Mouse (Mus musculus) layer of hippocampus, postnatal 36 days (tissue): ENCODE data around the gene Btbd18. TPM values are rescaled to one million over a fixed set of nuclear protein-coding genes. Genes with fewer than 3 reads are reported as not detected.
A peak's percentile ranks its signal among the peaks of the same experiment; 100 is the strongest.

ENCODE experiments used
- DNase-seq, 2 experiments: peaks; one replicate each; pipeline ENCODE4 v3.0.0; 2022
- total RNA-seq, 2 experiments: library from RNA; stranded (reverse); gene quantifications; 2 replicates each; pipeline ENCODE4 v1.2.3; 2021

Gene Btbd18
- total RNA-seq, 2 experiments from 2014 or later = not detected

DNA sequence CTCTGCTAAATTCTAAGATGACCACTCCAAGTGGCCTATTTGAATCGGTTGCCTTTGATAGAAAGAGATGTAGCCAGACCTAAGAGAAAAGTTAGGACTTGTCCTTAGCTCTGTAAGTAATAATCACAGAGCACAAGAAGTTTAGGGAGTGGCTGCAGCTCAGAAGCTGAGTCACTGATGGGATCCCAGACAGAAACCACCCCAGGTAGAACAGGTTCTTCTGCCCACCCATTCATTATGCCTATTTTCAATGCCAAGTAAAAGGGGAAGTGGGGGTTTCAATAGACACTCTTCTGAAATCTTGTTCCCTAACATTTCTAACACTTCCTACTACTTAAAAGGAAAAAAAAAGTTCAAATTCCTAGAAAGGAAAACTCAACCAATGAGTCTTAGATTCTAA lies 46.4 kb downstream of the Btbd18 start:
- no peak for DNase-seq

DNA sequence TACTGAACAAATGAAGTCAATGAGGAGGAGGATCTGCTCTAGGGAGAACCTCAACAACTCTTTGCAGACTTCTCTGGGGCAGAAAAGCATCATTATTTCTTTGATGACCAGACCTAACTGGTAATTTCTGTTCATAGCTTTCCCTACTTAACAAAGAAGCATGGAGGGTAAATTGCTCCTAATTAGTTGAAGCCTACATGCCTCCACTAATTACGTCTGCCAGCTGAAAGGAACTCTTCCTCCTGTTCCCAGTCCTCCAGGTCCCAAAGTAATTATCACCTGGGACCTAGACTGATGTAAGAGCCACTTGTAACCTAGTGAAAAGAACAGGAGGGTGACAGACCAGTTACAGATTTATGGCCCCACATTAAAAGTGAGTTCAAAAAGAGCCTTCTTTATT lies 48.6 kb downstream of the Btbd18 start:
- no peak for DNase-seq

GRCm38 (mm10) chr2:84711898-84712297 lies 53.0 kb downstream of the Btbd18 start:
- DNase-seq = no peak

DNA sequence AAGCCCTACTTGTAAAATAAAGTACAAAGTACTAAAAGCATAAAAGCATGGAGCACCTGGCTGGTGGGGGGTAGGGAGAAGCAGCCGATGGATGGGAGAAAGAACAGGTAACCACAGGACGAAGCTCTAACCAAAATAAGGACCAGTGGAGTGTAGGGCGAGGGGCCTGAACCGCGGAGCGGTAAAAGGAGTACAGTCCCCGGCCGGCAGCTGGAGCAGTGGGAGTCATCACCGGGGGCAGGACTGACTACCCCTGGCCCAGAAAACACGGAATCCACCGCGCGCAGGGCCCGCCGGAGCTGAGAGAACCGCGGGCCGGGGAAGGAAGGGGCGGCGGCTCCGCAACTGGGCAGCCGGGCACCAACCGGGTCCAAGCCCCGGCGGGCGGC lies 55.5 kb downstream of the Btbd18 start:
- DNase-seq = no peak

- DNase-seq = peak; percentile 97
Observed at GRCm38 (mm10) chr2:84714811-84715561, 56.1 kb downstream of the Btbd18 start, which contains the start of gene Zdhhc5. TSS of gene Zdhhc5 (minus strand) at chr2:84715180.

- DNase-seq = peak; percentile 69 to 73
Observed at GRCm38 (mm10) chr2:84715562-84716361, 56.9 kb downstream of the Btbd18 start.

DNA sequence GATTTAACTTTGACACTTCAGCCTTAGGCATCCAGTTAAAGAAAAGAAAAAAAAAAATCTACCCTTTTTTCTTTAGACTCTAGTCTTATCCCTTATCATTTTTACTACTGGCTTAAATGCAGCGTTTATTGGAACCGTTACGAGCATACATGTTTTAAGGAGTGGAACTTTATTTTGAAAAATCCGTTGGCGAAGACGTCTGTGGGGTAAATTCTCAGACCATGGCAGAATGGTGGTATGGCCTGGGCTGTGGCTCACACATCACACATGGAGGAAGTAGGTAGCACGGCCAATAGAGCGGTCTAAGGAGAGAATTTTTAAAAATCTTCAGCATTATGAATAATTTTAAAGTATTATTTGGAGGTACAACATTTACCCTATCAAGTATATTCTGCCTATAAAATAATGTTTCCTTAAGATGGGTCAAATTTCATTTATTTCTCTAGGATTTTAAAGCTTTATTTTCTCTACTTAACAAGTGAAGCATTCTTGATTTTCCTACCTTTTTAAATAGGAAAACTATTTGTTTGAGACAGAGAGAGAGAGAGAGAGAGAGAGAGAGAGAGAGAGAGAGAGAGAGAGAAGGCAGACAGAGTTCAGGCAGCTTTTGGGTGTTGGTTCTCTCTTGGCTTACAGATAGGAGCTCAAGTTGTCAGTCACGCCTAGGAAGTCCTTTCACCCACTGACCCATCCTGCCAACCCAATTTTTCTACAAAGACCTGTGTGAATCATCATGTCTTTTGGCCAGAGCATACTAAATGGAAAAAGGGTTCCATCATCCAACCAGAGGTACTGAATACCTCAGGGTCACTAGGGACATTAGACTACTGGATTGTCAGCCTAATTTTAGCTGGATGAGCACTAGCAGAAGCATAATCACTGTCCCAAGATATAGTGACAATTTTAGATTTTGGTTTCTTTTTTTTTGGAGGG lies 57.8 kb downstream of the Btbd18 start:
- no peak for DNase-seq

GRCm38 (mm10) chr2:84717357-84717756 lies 58.5 kb downstream of the Btbd18 start:
- no peak for DNase-seq

Other genes with a start within 250 kb of the Btbd18 start
- gene Calcrl, start 233.7 kb upstream of the Btbd18 start, total RNA-seq = 1 to 10 TPM; 7.5 to 8.0 TPM
- 1 to 10 TPM; 3.3 to 3.7 TPM for gene Tfpi, start 182.3 kb upstream of the Btbd18 start, total RNA-seq
- 10 to 100 TPM; 50.8 to 53.1 TPM for gene Ctnnd1, start 8.3 kb upstream of the Btbd18 start, total RNA-seq
- 10 to 100 TPM; 26.7 to 28.3 TPM for gene Selenoh, start 11.7 kb downstream of the Btbd18 start, total RNA-seq
- 1 to 10 TPM; 3.8 to 3.9 TPM for gene Gm28635, start 19.0 kb downstream of the Btbd18 start, total RNA-seq
- gene Med19, start 19.3 kb downstream of the Btbd18 start, total RNA-seq = 10 to 100 TPM; 29.5 to 32.2 TPM
- 100 to 1,000 TPM; 225 to 252 TPM for gene Tmx2, start 20.1 kb downstream of the Btbd18 start, total RNA-seq
- 10 to 100 TPM; 37.1 to 38.9 TPM for gene Zdhhc5, start 56.1 kb downstream of the Btbd18 start, total RNA-seq
- 1 to 10 TPM; 8.7 to 10.0 TPM for gene Clp1, start 68.3 kb downstream of the Btbd18 start, total RNA-seq
- 10 to 100 TPM; 79.7 to 82.7 TPM for gene Ypel4, start 75.0 kb downstream of the Btbd18 start, total RNA-seq
- gene Gm19426, start 84.6 kb downstream of the Btbd18 start, total RNA-seq = 1 to 10 TPM; 2.8 to 3.4 TPM
- gene Serping1, start 116.4 kb downstream of the Btbd18 start, total RNA-seq = 1 to 10 TPM; 5.5 to 7.5 TPM
- 1 to 10 TPM; 4.2 to 4.3 TPM for gene Ube2l6, start 139.7 kb downstream of the Btbd18 start, total RNA-seq
- gene Smtnl1, start 163.6 kb downstream of the Btbd18 start, total RNA-seq = not detected
- gene Timm10, start 167.9 kb downstream of the Btbd18 start, total RNA-seq = 10 to 100 TPM; 45.0 to 48.7 TPM
- gene Slc43a1, start 179.8 kb downstream of the Btbd18 start, total RNA-seq = 1 to 10 TPM in 1 of 2 experiments, under 1 TPM in 1; 0.48 to 1.2 TPM
- gene Rtn4rl2, start 227.6 kb downstream of the Btbd18 start, total RNA-seq = 10 to 100 TPM; 91.2 to 94.8 TPM